Mouse (Mus musculus): ENCODE data around the gene Nhlrc4. TPM values are rescaled to one million over a fixed set of nuclear protein-coding genes. Genes with fewer than 3 reads are reported as not detected.

Nhlrc4 gene
- total and polyA plus RNA-seq, 3 experiments, result 0.33 to 2.7 (median 0.38) TPM

DNA sequence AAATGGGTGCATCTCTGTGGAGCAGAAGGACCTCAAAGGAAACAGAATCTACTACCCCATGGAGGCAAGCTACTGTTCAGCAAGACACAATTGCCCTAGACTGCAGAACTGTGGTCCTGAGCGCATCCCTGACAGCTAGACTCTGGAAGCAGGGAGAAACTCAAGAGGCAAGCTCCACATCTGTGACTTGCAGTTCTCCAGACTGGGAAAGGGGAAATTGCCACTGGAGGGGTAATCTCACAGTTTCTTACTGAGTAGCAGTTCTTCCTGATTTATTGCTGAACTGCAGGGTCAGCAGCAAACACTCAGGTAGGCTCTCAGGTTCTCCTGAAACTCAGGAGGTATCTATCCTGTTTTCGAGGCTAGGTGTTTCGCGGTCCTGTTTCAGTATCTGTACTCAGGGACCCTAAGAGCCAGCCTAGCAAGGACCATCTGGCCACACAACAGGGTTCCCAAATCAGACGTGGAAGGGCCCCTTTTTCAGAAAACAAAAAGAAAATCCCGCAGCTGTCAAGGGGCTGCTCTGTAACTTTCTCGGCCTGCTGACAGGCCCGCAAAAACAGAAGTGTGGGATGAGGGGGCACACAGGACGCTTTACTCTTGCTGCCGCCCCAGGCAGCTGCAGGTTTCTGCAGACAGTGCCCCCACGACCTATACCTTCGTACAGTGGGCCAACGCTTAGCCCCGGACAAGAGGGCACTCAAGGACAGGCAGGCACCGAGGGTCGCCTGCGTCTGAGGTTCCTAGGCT is 40.0 kb upstream of the Nhlrc4 start:
- ATAC-seq (ENCODE audit: extremely low read depth, insufficient number of reproducible peaks, low FRiP score, poor library complexity, severe bottlenecking) (no peak), DNase-seq (ENCODE audit: low spot score) (no peak)
- H3K36me3 ChIP-seq (replicated peaks), result peaks cover 39% of the 10 kb centered on the region
- no peaks in the 10 kb centered on the region for H3K9me3 ChIP-seq (replicated peaks)
- TF ChIP-seq TAL1 (conservative IDR thresholded peaks at IDR 0.05; ENCODE audit: low read depth, low read length), result no peak
- no peak for TF ChIP-seq POLR2AphosphoS5 (IDR thresholded peaks at IDR 0.05; ENCODE audit: insufficient replicate concordance, low read depth, low read length)
- no peak for TF ChIP-seq GATA1 (IDR thresholded peaks at IDR 0.05; ENCODE audit: borderline replicate concordance, low read length)
- no peak for TF ChIP-seq GATA2 (IDR thresholded peaks at IDR 0.05; ENCODE audit: borderline replicate concordance, low read depth, low read length)
- TF ChIP-seq CTCF (IDR thresholded peaks at IDR 0.05; ENCODE audit: low read depth, low read length), result no peak
- H3K4me1 ChIP-seq (ENCODE audit: insufficient read depth, low read depth, low read length), result peaks cover 46% of the 10 kb centered on the region
- peak overlapping the region; percentile 77 for H3K4me3 ChIP-seq (ENCODE audit: low read depth, low read length)
- no peaks in the 10 kb centered on the region for H3K27me3 ChIP-seq (ENCODE audit: insufficient read depth, low read length)

DNA sequence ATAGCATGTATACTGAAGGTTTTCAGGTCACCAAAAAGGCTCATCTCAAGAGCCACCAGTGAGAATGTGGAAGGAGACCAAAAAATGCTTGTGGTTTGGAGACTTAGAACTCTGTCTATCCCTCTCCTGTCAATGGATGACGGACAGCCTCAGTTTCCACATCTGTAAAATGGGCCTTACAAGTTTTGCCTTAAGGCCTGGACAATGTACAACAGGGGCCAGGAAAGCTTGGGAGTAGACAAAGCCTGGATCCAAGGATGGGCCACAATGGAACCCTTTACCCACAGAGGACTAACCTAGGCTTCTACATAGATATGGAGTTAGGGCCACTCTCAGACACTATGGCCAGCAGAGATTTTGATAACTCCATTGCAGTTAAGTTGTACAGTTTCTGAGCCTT is 39.3 kb upstream of the Nhlrc4 start:
- DNase-seq (ENCODE audit: low spot score) (no peak), ATAC-seq (ENCODE audit: extremely low read depth, insufficient number of reproducible peaks, low FRiP score, poor library complexity, severe bottlenecking) (no peak)
- Histone ChIP-seq H3K4me3 (ENCODE audit: low read depth, low read length) (no peak overlapping the region), H3K9me3 (replicated peaks) (no peaks in the 10 kb centered on the region), H3K27me3 (ENCODE audit: insufficient read depth, low read length) (no peaks in the 10 kb centered on the region), H3K4me1 (ENCODE audit: insufficient read depth, low read depth, low read length) (peaks cover 41% of the 10 kb centered on the region), H3K36me3 (replicated peaks) (peaks cover 40% of the 10 kb centered on the region)
- no peak for TF ChIP-seq GATA1 (IDR thresholded peaks at IDR 0.05; ENCODE audit: borderline replicate concordance, low read length)
- TF ChIP-seq GATA2 (IDR thresholded peaks at IDR 0.05; ENCODE audit: borderline replicate concordance, low read depth, low read length), result no peak
- TF ChIP-seq TAL1 (conservative IDR thresholded peaks at IDR 0.05; ENCODE audit: low read depth, low read length), result no peak
- no peak for TF ChIP-seq POLR2AphosphoS5 (IDR thresholded peaks at IDR 0.05; ENCODE audit: insufficient replicate concordance, low read depth, low read length)
- no peak for TF ChIP-seq CTCF (IDR thresholded peaks at IDR 0.05; ENCODE audit: low read depth, low read length)

DNA sequence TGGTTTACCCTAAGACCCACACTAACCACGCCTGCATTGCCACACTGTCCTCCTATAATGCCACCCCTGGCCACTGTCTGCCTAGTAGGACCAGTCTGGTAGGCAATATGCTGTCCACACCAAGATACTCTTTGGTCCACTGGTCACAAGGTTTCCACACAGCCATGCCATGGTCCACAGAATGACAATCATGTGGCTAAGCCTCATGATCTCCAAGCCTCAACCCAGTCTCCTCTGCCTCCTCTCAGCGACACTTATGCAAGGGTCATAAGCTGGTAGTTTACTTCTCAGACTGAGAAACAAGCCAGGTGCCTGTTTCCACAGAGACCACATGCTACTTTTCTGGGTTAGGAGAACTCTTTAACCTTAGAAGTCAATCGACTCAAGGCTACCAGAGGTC is 38.2 kb upstream of the Nhlrc4 start:
- TF ChIP-seq GATA1 (IDR thresholded peaks at IDR 0.05; ENCODE audit: borderline replicate concordance, low read length), result no peak
- no peak for TF ChIP-seq POLR2AphosphoS5 (IDR thresholded peaks at IDR 0.05; ENCODE audit: insufficient replicate concordance, low read depth, low read length)
- no peak for TF ChIP-seq TAL1 (conservative IDR thresholded peaks at IDR 0.05; ENCODE audit: low read depth, low read length)
- Histone ChIP-seq H3K27me3 (ENCODE audit: insufficient read depth, low read length) (no peaks in the 10 kb centered on the region), H3K36me3 (replicated peaks) (peaks cover 50% of the 10 kb centered on the region), H3K9me3 (replicated peaks) (no peaks in the 10 kb centered on the region), H3K4me1 (ENCODE audit: insufficient read depth, low read depth, low read length) (peaks cover 41% of the 10 kb centered on the region), H3K4me3 (ENCODE audit: low read depth, low read length) (no peak overlapping the region)
- ATAC-seq (ENCODE audit: extremely low read depth, insufficient number of reproducible peaks, low FRiP score, poor library complexity, severe bottlenecking) (no peak), DNase-seq (ENCODE audit: low spot score) (no peak)

DNA sequence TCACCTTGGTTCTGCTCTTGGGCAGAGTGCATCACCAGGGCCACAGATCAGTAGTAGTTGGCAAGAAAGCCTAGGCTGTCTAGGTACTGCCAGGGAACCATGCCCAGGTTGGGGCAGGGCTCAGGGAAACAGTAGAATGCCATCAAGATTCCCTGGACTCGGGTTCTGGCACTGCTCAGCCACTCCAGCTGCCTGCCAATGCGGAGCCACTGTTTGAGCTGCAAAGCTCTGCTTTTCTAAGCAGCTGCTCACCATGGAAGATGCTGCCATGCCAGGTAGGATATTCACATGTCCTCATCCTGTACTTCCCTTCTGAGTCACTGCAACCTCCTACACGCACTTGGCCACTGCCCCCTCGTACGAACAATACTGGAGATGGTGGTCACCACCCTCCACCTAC is 36.1 kb upstream of the Nhlrc4 start:
- Histone ChIP-seq H3K36me3 (replicated peaks) (peaks cover 59% of the 10 kb centered on the region), H3K27me3 (ENCODE audit: insufficient read depth, low read length) (no peaks in the 10 kb centered on the region), H3K4me3 (ENCODE audit: low read depth, low read length) (no peak overlapping the region), H3K9me3 (replicated peaks) (no peaks in the 10 kb centered on the region), H3K4me1 (ENCODE audit: insufficient read depth, low read depth, low read length) (peaks cover 37% of the 10 kb centered on the region)
- ATAC-seq (ENCODE audit: extremely low read depth, insufficient number of reproducible peaks, low FRiP score, poor library complexity, severe bottlenecking) (no peak), DNase-seq (ENCODE audit: low spot score) (no peak)
- no peak for TF ChIP-seq CTCF (IDR thresholded peaks at IDR 0.05; ENCODE audit: low read depth, low read length)
- no peak for TF ChIP-seq GATA1 (IDR thresholded peaks at IDR 0.05; ENCODE audit: borderline replicate concordance, low read length)
- TF ChIP-seq GATA2 (IDR thresholded peaks at IDR 0.05; ENCODE audit: borderline replicate concordance, low read depth, low read length), result no peak
- TF ChIP-seq TAL1 (conservative IDR thresholded peaks at IDR 0.05; ENCODE audit: low read depth, low read length), result no peak
- TF ChIP-seq POLR2AphosphoS5 (IDR thresholded peaks at IDR 0.05; ENCODE audit: insufficient replicate concordance, low read depth, low read length), result no peak

DNA sequence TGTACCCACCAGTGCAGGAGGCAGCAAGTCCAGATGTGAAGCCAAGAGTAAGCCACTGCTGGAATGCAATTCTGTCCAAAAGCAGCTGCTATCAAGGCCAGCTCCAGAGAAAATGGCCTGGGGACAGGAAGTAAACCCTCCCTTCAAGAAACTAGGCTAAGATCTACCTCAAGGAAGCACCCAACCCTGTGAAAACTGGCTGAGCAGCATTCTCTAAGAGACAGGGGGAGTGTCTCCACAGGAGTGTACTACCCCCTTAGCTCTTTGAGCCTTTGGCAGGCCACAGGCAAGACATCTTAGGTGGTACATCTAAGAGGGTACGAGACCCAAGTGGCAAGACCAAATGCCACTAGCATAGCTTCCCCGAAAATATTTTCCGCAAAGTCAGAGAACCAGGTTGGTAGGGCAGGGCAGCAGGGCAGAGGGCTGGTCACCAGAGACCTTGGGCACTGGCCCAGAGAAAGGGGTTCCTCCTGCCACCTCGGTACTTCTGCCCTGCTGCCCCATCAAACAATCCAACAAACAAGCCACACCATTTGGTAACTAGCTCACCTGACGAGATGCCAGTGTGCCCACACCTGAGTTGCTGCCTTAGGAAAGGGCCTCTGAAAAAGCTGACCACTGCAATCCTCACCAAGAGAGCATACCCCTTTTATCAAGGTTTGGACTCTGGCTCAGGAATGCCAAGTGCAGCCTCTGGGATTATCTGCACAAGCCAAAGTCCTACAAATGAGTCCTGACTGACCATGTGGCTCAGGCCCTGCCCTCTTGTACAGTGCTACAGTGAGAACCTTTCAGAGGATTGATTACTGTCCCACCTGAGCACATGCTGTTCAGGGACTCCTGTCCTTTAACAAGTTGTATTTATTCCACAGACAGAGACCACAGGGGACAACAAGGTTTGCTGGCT is 35.3 kb upstream of the Nhlrc4 start:
- H3K4me3 ChIP-seq (ENCODE audit: low read depth, low read length), result no peak overlapping the region
- no peak for ATAC-seq (ENCODE audit: extremely low read depth, insufficient number of reproducible peaks, low FRiP score, poor library complexity, severe bottlenecking)
- no peaks in the 10 kb centered on the region for H3K27me3 ChIP-seq (ENCODE audit: insufficient read depth, low read length)
- DNase-seq (ENCODE audit: low spot score), result no peak
- H3K4me1 ChIP-seq (ENCODE audit: insufficient read depth, low read depth, low read length), result peaks cover 31% of the 10 kb centered on the region
- no peaks in the 10 kb centered on the region for H3K9me3 ChIP-seq (replicated peaks)
- H3K36me3 ChIP-seq (replicated peaks), result peaks cover 59% of the 10 kb centered on the region
- TF ChIP-seq CTCF (IDR thresholded peaks at IDR 0.05; ENCODE audit: low read depth, low read length) (no peak), POLR2AphosphoS5 (IDR thresholded peaks at IDR 0.05; ENCODE audit: insufficient replicate concordance, low read depth, low read length) (no peak)

DNA sequence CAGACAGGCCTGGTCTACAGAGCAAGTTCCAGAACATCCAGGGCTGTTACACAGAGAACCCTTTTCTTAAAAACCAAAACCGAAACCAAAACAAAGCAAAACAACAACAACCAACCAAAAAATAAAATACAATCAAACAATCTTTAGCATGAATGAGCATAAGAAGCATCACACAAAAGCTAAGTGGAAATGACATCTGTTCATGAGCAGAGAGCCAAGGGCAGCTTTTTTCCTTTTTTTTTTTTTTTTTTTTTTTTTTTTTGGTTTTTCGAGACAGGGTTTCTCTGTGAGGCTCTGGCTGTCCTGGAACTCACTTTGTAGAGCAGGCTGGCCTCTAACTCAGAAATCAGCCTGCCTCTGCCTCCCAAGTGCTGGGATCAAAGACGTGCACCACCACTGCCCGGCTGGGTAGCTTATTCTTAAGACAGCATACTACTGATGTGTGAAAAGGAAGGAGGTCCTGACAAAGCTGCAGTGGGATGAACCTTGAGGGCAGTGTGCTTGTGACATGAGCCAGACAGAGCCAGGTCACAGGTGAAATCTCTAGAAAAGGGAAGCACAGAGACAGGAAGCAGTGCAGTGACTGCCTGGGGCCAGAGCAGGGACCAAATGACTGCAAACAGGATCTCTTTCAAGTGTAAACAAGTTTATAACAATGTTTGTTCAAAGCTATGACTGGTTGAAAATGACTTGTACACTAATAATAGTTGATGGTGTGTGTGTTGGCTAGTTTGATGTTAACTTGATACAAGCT is 26.4 kb upstream of the Nhlrc4 start:
- Histone ChIP-seq H3K9me3 (replicated peaks) (no peaks in the 10 kb centered on the region), H3K36me3 (replicated peaks) (peaks cover 51% of the 10 kb centered on the region), H3K4me3 (ENCODE audit: low read depth, low read length) (no peak overlapping the region), H3K4me1 (ENCODE audit: insufficient read depth, low read depth, low read length) (peaks cover 18% of the 10 kb centered on the region), H3K27me3 (ENCODE audit: insufficient read depth, low read length) (no peaks in the 10 kb centered on the region)
- TF ChIP-seq CTCF (IDR thresholded peaks at IDR 0.05; ENCODE audit: low read depth, low read length), result no peak
- TF ChIP-seq POLR2AphosphoS5 (IDR thresholded peaks at IDR 0.05; ENCODE audit: insufficient replicate concordance, low read depth, low read length), result no peak
- TF ChIP-seq TAL1 (conservative IDR thresholded peaks at IDR 0.05; ENCODE audit: low read depth, low read length), result no peak
- TF ChIP-seq GATA2 (IDR thresholded peaks at IDR 0.05; ENCODE audit: borderline replicate concordance, low read depth, low read length), result no peak
- no peak for TF ChIP-seq GATA1 (IDR thresholded peaks at IDR 0.05; ENCODE audit: borderline replicate concordance, low read length)
- no peak for ATAC-seq (ENCODE audit: extremely low read depth, insufficient number of reproducible peaks, low FRiP score, poor library complexity, severe bottlenecking)
- DNase-seq (ENCODE audit: low spot score), result no peak
